Mouse (Mus musculus) heart, postnatal 10 days (tissue): ENCODE results near the gene Lrrc4c. TPM values are rescaled to one million over a fixed set of nuclear protein-coding genes. Genes with fewer than 3 reads are reported as not detected.

ENCODE experiments used
- DNase-seq, 2 experiments: peaks; one replicate each; pipeline ENCODE4 v3.0.0; 2021
- intact Hi-C: fragments of 180-260 bp; cut with DNase I; formaldehyde crosslinking; loops from one replicate; pipeline ENCODE4 v1.15.1; 2025
- total RNA-seq, 2 experiments: library from RNA; stranded (reverse); gene quantifications; 2 replicates each; pipeline ENCODE4 v1.2.3; 2021

Gene Lrrc4c
- total RNA-seq, 2 experiments from 2014 or later = 0.67 to 1.5 TPM

DNA sequence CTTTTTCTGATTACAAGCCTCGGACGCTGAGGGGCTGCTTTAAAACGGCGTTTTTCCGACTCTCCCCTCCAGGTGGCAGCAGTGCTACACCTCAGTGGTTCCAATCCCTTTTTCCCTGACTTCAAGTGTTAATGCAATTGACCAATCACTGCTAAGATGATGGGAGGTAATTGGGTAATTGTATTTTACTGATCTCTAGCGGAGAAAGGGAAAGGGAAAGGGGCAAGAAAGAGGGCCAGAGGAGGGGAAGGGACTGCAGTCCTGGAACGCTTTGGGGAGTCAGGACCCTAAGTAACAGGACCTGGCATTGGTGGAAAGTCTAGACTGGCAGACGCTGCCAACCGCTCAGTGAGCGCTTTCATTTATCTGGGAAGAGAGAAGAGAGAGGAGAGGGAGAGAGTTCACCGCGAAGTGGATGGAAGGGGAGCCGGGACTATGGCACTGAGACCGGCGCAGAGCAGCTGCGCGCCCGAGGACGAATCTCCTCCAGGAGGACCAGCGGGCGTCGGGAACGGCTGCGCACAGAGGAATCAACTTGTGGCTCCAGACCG, 1148.3 kb downstream of the Lrrc4c start:
- DNase-seq = peak; percentile 77 to 88
- intact Hi-C loops = loop anchor here (10.0 kb wide), 1 partner anchor 882 kb away; no protein-coding TSS in a partner anchor

DNA sequence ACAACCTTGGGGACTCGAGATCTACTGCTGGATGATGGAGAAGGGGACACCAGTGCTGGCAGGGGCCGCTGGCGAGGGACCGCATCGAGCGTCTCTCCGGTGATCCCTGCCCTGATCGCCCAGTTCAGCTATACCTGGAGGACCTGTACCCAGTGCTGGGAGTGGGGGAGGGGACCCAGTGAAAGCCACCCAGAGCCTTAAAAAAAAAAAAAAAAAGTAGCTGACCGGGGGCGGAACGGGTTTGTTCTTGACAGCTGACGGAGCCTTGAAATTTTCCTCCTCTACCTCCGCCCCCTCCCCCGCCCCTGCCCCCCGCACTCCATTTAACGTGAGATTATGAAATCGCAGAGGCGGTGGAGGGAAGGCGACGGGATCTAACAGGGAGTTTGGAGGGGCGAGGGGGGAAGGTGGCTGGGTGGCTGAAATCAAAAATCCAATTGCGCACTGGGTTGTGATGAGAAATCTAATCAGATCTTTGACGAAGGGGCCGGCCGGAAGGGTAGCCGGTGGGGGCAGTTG, 1149.1 kb downstream of the Lrrc4c start:
- intact Hi-C loops = loop anchor here (10.0 kb wide), 1 partner anchor 882 kb away; no protein-coding TSS in a partner anchor

DNA sequence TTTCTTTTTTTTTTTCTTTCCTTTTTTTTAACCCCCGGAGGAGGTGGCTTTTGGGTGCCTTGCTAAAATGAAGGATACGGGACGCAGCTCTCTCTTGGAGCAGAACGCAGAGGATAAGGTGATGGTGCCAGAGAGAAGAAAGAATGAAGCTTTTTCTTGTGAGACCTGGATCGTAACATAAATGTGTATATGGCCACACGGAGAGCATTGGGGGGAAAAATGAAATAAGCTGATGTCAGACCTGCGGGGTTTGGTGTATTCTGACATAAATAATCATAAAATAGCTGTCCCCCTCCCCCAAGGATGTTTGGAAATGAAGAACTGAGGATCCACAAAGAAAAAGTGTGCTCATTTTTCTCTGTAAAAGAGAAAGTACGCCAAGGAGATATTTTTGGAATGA, 1149.7 kb downstream of the Lrrc4c start:
- DNase-seq = no peak
- intact Hi-C loops = loop anchor here (10.0 kb wide), 1 partner anchor 883 kb away; no protein-coding TSS in a partner anchor

More for the DNA sequence above, 1149.1 kb downstream of the Lrrc4c start:
- no peak for DNase-seq

DNA sequence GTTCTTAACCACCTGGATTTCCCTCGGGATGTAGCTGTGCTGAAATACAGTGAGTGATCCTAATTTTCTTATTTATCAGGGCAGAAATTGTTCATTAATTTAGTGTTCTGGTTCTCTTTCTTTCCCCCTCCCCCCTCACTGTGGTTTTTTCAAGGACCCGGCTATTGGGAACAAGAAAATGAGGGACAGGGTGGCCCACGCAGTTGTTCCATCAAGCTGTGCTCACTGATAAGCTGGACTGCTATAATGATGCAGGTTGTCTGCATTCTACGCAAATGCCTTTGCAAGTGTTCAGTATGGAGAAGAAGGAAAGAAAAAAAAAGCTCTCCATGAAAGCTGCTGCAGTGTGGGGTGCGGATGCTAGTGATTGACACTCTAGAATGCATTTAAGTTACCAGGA, 1150.4 kb downstream of the Lrrc4c start:
- intact Hi-C loops = loop anchor here (10.0 kb wide), 1 partner anchor 884 kb away; no protein-coding TSS in a partner anchor
- no peak for DNase-seq

DNA sequence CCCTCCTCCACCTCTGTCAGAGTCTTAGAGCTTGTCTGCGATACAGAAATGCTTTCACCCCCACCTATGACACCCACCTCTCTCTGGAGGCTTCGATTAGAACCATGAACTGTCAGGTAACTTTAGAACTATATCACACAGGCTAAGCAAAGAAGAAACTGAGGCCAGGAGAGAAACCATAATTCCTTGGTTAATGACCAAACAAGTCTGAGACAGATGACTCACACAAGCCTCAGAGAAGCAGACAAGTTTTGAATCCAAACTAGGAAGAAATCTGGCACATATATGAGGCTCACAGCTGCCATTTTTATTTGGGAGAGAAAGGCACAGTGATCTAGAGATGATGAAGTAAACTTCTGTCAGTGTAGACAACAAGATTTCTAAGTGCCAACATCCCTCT, 1151.4 kb downstream of the Lrrc4c start:
- intact Hi-C loops = loop anchor here (10.0 kb wide), 1 partner anchor 885 kb away; no protein-coding TSS in a partner anchor
- DNase-seq = no peak

DNA sequence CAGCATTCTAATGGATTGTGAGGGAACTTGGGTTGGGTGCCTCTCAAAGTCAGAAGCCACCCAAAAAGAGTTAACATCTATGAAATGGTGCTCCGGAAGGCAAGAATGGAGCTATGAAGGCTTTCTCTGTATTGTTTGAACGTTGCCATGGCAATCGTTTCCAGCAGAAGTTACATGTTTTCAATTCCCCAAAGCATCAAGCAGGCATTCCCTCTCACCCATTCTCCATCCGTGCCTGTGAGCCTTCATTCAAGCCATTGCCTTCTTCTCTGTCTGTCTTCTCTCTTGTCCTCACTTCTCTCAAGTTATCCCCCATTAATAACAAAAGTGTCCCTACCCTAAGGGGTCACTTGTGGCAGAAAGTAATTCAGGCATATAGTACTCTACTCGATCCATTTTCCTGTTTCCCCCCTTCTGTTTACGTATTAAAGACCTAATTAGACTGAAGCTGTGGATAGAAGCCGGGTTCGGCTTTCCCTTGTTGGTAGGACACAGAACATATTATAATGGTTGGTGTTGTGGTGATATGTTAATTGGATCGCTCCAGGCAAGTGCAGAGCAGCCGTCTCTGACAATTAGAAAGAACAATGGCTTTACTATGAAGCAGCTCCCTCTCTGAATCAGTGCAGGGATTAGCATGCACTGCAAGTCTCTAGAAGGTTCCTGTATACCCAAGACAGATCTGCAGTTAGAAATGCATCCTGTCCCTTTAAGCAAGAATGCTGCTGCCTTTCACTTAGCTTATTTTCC, 1160.4 kb downstream of the Lrrc4c start:
- intact Hi-C loops = no loop called here

DNA sequence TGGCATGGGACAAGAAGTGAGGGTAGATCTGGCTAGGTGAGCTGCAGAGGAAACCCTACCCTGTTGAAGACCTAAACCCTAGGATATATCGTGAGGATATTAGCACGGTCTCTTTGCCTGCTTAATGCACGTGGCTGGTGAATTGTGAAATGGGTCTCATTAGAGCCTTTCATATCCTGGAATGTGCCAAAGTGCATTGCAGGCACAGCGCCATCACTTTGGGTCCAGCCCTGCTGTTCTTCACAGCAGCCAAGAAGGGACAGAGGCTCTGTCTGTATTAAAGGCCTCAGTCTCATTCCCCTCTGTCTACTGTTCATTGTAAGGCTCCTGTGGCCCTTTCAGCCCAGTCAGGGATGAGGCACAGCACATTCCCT, 1160.9 kb downstream of the Lrrc4c start:
- intact Hi-C loops = no loop called here
- no peak for DNase-seq

More for the DNA sequence above, 1160.4 kb downstream of the Lrrc4c start:
- no peak for DNase-seq

DNA sequence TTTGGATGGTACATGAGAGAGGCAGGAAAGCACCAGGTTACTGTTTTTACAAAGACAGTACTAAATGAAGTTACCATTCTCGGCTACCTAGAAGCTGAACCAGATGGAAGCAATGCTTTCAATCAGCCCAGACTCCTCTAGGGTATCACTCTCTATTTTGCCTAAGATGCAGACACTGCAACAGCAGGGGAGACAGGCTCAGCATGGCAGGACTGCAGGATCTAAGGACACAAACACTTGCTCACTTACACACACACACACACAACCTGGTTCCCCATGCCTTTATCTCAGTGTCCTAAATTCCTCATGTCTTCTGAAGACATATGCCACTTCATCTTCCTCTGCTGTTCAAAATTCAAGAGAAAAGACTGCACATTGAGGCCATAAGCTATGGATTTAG, 1167.0 kb downstream of the Lrrc4c start:
- intact Hi-C loops = no loop called here
- DNase-seq = no peak

DNA sequence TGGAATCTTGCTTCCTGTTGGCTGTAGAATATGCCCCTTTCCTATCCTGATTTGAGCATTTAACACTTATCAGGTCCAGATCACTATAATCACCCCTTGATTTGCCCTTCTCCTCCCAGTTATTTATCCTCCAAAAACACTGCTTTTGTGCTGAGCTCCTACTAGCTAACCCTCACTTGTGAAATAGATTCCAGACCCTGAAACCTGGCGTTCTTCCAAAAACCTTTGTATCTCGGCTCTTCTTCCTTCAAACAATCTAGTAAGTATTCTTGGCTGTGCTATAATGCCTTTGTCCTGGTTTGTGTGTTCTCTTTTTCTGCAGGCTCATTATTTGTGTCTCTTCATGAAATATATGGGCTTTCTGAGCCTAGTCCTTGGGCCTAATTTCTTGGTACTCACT, 1167.6 kb downstream of the Lrrc4c start:
- intact Hi-C loops = no loop called here
- DNase-seq = no peak

DNA sequence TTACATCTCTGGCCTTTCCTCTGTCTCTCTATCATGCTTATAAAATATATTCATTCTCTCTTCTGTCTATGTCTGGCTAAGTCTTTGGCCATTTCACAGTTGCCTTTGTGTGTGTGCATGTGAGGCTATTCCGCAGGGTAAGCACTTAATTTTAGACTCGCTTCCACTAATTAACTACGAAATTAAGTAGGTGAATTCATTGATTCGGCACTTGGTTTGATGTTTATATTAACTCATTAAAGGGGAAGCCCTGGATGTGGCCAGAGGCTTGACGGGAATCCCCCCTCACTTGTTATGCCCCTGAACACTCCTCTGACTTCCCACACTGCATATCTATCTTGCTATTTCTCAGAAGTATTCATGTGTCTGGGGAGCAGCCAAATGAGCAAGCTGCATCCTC, 1169.6 kb downstream of the Lrrc4c start:
- DNase-seq = no peak
- intact Hi-C loops = no loop called here

DNA sequence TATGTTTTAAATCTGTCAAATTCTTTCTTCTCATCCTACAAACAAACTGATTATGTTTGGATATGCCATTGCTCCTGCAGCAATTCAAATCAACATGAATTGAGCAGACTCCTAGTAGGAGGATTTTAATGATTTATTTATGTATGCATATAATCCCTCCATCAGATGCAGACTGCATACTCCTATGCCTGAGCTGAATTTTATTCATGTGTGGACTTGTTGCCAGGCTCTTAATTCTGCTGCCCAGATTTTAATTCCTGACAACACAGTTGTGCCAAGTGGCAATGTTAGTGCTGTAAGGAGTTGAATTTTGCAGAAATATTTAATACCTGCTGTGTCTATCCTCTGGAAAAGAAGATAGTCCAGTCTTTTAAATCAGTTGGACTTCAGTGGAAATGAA, 1179.1 kb downstream of the Lrrc4c start:
- intact Hi-C loops = no loop called here
- DNase-seq = no peak

DNA sequence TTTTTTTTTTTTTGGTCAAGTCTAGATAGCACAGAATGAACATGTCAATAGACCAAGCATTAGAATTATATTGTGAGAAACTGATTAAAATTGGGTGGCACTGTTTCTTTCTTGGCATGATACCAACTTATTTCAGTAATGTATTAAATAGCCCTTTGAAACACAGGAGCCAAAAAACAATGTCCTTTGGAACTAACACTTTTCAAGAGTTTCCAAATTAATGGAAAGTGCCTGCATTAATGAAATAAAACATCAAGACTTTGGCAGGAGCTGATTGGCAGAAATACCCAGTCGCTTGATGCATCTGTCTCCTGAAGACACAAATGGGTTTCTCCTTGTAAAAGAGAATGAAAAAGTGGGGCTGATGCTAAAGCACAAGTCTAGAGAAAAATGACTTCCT, 1184.5 kb downstream of the Lrrc4c start:
- intact Hi-C loops = no loop called here
- no peak for DNase-seq

DNA sequence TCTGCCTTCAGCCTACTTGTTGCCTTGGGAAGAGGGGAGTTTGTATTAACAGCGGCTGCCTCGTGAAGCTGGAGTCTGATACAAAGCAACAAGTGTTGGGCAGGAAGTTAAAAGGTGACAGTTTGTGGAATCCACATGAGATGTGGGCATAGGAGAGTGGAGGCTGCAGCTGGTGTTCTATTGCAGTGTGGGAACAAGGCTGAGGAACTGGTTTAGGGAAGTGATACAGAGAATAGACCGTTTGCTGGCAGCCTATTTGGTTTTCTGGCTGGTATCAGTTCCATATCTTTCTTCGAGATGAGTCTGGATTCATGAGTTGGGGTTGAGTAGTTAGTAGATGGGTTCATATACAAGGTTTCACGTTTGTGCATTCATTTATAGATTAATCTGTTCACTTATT, 1186.9 kb downstream of the Lrrc4c start:
- no peak for DNase-seq
- intact Hi-C loops = no loop called here

DNA sequence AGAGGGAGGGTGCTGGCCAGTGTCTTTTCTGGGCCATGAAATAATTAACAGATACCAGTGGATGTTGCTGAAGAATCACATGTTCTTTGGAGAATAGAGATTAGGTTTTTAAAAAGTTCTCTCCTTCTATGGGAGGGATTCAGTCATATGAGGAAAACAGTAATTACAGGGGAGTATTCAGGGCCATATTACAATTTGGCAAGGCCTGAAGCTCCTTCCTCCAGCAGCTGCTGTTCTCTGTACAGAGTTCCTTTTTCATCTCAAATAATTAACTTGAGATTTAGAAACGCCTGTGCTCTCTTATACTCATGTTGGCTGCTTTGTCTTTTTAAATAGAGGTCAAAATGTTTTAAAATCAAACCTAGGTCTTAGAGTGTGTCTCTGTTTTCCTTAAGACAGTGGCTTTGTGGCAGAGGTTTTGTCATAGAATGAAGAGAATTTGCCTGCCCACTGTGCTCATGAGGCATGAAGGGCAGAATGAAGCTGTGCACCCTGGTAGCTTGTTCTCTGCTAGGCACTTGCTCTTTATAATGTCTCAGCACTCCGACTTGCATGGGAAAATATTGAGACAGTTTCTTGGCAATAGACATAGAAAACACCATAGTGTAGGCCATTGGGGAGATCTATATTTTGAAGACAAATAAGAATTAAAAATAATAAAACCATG, 1206.4 kb downstream of the Lrrc4c start:
- no peak for DNase-seq
- intact Hi-C loops = no loop called here

DNA sequence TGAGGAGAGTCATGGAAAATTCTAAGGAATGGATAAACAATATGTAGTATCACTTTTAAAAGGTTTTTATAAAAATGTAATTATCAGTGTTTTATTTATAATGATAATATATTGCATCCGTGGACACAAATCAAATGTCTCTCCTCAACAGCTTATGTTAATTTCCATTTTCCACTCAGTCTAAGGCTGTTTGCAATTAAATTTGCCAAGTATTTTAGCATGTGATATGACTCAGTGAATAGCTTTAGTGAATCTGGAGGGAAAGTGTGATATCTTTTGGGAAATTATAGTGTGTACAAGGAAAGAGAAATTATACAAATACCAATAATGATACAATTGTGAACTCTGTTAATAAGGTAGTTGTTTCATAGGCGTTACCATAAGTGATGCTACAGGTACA, 1207.1 kb downstream of the Lrrc4c start:
- DNase-seq = no peak
- intact Hi-C loops = no loop called here

DNA sequence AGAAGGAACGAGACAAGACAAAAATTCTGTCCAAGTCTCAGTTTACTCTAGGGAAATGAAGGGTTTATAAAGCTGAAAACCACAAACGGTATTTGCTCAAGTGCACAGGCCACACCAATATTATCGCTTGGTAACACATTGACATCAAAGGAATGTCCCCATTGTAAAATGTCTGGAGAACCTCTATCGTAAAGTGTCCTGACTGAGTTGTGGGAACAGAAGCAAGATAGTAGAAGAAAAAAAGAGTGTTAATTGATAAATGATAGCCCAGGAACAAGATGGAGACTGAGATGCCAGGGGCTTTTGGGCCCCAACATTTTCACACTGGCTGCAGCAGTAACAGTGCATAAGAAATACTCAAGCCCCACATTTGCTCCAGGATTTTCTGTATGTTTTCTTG, 1212.7 kb downstream of the Lrrc4c start:
- intact Hi-C loops = no loop called here
- no peak for DNase-seq

DNA sequence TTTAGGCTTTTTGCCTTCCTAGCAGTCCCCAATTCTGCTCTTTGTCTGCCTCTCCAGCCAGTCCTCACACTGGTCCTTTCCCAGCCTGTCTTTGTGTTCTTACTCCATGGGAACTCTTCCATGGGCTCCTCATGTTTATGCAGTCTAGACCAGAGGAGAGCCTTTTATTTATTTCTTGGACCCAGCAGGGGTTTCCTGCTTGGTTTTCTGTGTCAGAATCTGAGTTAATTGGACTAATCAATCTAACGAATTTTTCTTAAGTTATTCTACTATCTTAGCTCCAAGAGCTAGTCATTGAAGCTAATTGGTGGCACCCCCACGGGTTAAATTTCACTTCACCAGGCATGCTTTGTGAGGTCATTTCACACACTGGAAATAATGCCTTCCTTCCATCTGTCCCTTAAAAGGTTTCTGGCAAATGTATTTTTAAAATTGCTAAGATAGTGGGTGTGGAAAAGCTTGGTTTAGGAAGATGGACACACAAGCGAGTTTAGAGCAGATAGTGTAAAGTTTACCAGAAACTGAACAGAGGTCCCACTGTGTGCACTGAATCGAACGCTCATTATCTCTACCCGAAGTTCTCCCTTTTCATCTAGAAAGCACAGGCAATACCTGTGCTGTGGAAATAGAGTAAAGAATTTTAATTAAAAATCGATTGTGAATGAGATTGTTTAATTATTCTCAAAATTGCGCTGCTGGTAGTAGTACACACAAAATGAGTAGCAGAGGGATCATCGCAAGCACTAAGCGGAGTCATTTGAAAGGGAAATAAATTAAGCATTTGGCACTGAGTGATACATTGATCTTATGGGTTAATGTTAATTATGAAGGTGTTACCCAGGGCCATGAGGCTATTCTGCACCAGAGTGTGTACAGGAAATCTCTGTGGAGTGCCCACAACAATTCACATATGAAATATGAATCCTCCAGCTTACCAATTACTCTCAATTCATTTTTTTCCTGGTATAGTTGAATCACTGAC, 1226.0 kb downstream of the Lrrc4c start:
- DNase-seq = no peak
- intact Hi-C loops = no loop called here

DNA sequence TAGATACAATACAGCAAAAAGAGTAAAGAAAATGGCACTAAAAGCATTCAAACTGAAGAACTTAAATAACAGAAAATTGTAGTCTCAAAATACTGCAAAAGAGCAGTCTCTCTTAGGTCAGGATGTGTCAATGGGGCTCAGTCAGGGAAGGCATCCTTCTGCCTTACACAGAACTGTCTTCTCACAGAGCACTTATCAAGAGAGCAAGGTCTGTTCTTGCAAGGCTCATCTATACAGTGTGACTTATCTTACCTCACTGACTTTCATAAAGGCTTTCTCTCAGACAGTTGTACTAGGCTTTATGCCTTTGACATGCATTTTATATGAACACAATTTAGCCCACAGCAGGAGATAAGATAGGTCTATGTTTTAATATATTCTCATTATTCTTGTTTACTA, 1226.7 kb downstream of the Lrrc4c start:
- DNase-seq = no peak
- intact Hi-C loops = no loop called here

DNA sequence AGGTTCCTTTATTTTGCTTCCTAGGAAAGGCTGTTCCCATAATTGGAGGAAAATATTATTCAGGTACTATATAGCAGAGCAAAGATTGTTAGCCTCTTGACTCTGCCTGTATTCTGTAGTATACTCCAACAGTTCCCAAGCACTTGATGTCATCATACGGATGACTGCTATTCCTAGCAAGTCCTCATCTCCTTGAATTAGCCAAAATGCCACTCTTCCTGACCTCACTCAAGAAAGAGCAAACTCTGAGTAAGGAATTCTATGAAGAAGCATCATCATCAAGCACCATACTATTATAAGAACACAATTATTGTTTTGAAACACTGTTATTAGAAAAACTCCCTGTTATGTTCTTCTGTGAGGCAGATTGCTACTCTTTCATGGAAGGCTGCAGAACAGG, 1228.0 kb downstream of the Lrrc4c start:
- intact Hi-C loops = no loop called here
- DNase-seq = no peak

DNA sequence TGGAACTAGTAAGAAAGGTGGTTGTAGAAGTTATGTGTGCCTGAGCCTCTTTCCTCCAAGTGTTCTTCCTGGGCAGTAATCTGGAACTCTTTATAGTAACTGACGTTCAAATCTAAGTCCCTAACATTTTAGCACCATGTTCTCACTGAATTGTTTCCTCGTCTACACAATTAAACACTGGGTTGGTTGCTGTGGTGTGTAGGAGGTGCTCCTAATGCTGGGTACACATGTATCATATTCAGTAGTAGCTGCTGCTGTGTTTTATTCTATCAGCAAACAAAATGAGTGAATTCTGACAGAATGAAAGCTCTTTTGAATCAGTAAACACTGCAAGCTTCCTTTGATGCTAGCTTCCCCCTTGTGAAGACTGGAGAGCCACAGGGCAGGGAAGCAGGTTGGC, 1246.5 kb downstream of the Lrrc4c start:
- intact Hi-C loops = no loop called here
- no peak for DNase-seq
